ENCODE assay signal across 8 mouse cellular contexts in genomic region chr13:94057563-94058560, GRCm38 (mm10). TPM values are rescaled to one million over a fixed set of nuclear protein-coding genes. Genes with fewer than 3 reads are reported as not detected.
DNase-seq lines count a peak whose midpoint lies in the region; ATAC-seq and TF ChIP-seq lines count a peak whose summit lies in the region.

Lhfpl2 (plus strand) TSS chr13:94057796.

- intact Hi-C loops in heart, postnatal 10 days (cut with DNase I), result loop anchor here (5.0 kb wide), 2 partner anchors 66 to 221 kb away; no protein-coding TSS in a partner anchor

- TF ChIP-seq CTCF in C2C12 (IDR thresholded peaks at IDR 0.05; ENCODE audit: control insufficient read depth, insufficient read depth, insufficient read length), result no peak

- DNase-seq in R1 (ENCODE audit: low read depth, low spot score), result peak; percentile 48
- peak; percentile 72 for DNase-seq in forebrain, embryonic 10.5 days (ENCODE audit: extremely low spot score, low spot score)
- DNase-seq in heart, postnatal 10 days, result peak; percentile 70 to 80
- peak; percentile 51 to 71 for DNase-seq in layer of hippocampus, postnatal 10 days (ENCODE audit: low spot score in 2 of 2)
- peak; percentile 85 for DNase-seq in lung, postnatal 10 days
- peak; percentile 60 for DNase-seq in ovary, postnatal 14 days (ENCODE audit: low spot score)

- peak within 1 kb of the TSS; percentile 88 for H3K4me3 ChIP-seq in C2C12 (ENCODE audit: insufficient read depth, poor library complexity, severe bottlenecking)
- H3K4me3 ChIP-seq in forebrain, embryonic 10.5 days, result peak within 1 kb of the TSS; percentile 88

- H3K9me3 ChIP-seq in forebrain, embryonic 10.5 days, result no peaks in the 10 kb centered on the region

- ATAC-seq in activated CD4-positive, CD25-positive, alpha-beta regulatory T cell, adult 4 months, result no peak

- under 1% methylated on average over 82 of the region's 85 CpGs for WGBS in forebrain, embryonic 10.5 days

- peaks cover 56% of the 10 kb centered on the region for H3K4me1 ChIP-seq in forebrain, embryonic 10.5 days

- peak within 1 kb of the TSS; percentile 91 for H3ac ChIP-seq in C2C12 (ENCODE audit: control insufficient read depth, insufficient read length, low read depth)

- no peaks in the 10 kb centered on the region for H3K27me3 ChIP-seq in C2C12 (ENCODE audit: control insufficient read depth, insufficient read depth, insufficient read length)
- peaks cover 72% of the 10 kb centered on the region for H3K27me3 ChIP-seq in forebrain, embryonic 10.5 days (ENCODE audit: poor library complexity, severe bottlenecking)

- H3K79me3 ChIP-seq in C2C12 (ENCODE audit: low read depth), result peaks cover 39% of the 10 kb centered on the region

- peaks cover 51% of the 10 kb centered on the region for H3K79me2 ChIP-seq in C2C12 (ENCODE audit: control insufficient read depth, insufficient read depth)

- H3K27ac ChIP-seq in forebrain, embryonic 10.5 days, result peak within 1 kb of the TSS; percentile 94

- peaks cover 16% of the 10 kb centered on the region for H3K36me3 ChIP-seq in C2C12 (ENCODE audit: control insufficient read depth, insufficient read depth)
- H3K36me3 ChIP-seq in forebrain, embryonic 10.5 days (replicated peaks), result 0 out of 2 replicates have a peak, but pooled peaks cover 5% of the 10 kb centered on the region

TF ChIP-seq in C2C12, 6 proteins besides CTCF, POLR2A, EP300 and RAD21:
- TF ChIP-seq MAX (IDR thresholded peaks at IDR 0.05) (no peak), CEBPB (IDR thresholded peaks at IDR 0.05; ENCODE audit: low read depth) (no peak), USF1 (IDR thresholded peaks at IDR 0.05; ENCODE audit: low read depth) (no peak), MYOG (IDR thresholded peaks at IDR 0.05; ENCODE audit: control insufficient read depth, extremely low read depth, insufficient read length) (no peak), MYOD1 (IDR thresholded peaks at IDR 0.05; ENCODE audit: control insufficient read depth, insufficient read length, low read depth) (no peak), FOSL1 (IDR thresholded peaks at IDR 0.05; ENCODE audit: insufficient read depth, low read length, poor library complexity, severe bottlenecking) (no peak)

RNA-seq across cellular contexts. Expression of gene Lhfpl2, which starts in this region (rescaled TPM):
- polyA plus RNA-seq in C2C12 (2012; fragmentation: generic; extraction: Trizol), result 15.5 TPM
- 21.0 and 22.0 TPM in 2 replicates for polyA plus RNA-seq in forebrain, embryonic 10.5 days (2016; fragmentation: Nextera tagmentation; extraction: Ambion mirVana)
- 10 to 100 TPM; 23.5 to 38.5 TPM for total RNA-seq in heart, postnatal 10 days (2021)
- 10 to 100 TPM; 39.5 to 46.2 TPM for total RNA-seq in layer of hippocampus, postnatal 10 days (2021)
- not detected for polyA plus RNA-seq in activated CD4-positive, CD25-positive, alpha-beta regulatory T cell, adult 4 months (2017; shearing (Covaris generic))

Comparison
In these comparisons a context has a peak if more than half of its experiments do, and no peak if none do; other contexts are left out.
1. RNA of gene Lhfpl2 (polyA plus RNA-seq): 21.0 to 22.0 TPM in forebrain, embryonic 10.5 days and 15.5 TPM in C2C12 (single experiment); not detected in activated CD4-positive, CD25-positive, alpha-beta regulatory T cell, adult 4 months; every median in the first group is over 10 times any median in the second.
2. Peak in every context shown above with its lines, with median percentiles within 50 percentile points of each other: DNase-seq.